Mouse (Mus musculus): ENCODE data around the gene Adamts16. TPM values are rescaled to one million over a fixed set of nuclear protein-coding genes. Genes with fewer than 3 reads are reported as not detected.

Adamts16 gene
- polyA plus RNA-seq, 1 experiment from 2014 or later, result 15.2 TPM

DNA sequence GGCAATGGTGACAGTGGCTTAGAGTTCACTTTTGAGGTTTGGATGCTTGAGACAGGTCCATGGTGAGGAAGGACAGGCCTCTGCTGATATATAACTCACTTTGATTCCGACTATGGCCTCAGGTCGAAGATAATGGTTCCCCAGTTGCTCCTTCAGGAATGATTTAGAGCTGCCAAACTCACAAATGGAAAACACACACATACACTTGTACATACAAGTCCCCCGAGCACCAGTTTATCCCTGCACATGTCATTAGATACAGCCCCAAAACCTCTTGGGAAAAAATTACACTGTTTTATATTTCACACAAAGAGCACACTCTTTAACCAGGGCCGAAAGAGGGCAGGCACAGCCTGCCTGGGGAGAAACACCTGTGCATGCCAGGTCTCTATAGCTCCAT, 14.1 kb downstream of the Adamts16 start:
- H3K4me1 ChIP-seq, result 0 out of 2 replicates have a peak, but pooled peaks cover 4% of the 10 kb centered on the region
- no peak overlapping the region for H3K4me3 ChIP-seq (replicated peaks)
- no peaks in the 10 kb centered on the region for H3K27me3 ChIP-seq
- H3K27ac ChIP-seq, result no peak overlapping the region
- ATAC-seq (replicated peaks; ENCODE audit: low FRiP score), result no peak
- 57% methylated on average over 4 of the region's 4 CpGs for WGBS
- H3K9me3 ChIP-seq (replicated peaks), result no peaks in the 10 kb centered on the region
- H3K9ac ChIP-seq, result no peak overlapping the region
- H3K36me3 ChIP-seq, result no peaks in the 10 kb centered on the region
- H3K4me2 ChIP-seq, result no peak overlapping the region

DNA sequence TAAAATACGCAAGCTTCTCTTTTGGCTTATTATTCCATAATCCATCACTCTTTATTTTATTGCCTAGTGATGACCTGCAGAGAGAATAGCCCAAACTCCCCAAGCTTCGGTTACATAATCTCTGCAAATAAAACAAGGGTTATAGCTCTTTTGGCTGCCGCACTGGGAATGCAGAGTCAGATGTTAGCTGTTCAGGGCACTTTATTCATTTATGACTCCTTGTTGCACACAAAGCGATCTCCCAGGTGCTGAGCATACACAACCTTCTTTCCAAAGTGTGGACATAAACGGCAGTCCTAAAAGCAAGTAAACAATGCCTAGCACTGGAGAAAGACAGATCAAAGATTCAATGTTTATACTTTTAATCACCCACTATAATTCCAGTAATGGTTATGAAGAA, 16.3 kb downstream of the Adamts16 start:
- no peak overlapping the region for H3K27ac ChIP-seq
- H3K4me3 ChIP-seq (replicated peaks), result no peak overlapping the region
- no peaks in the 10 kb centered on the region for H3K27me3 ChIP-seq
- ATAC-seq (replicated peaks; ENCODE audit: low FRiP score), result no peak
- peaks cover 4% of the 10 kb centered on the region; the same call in 1 of the 2 replicates for H3K36me3 ChIP-seq
- H3K9me3 ChIP-seq (replicated peaks), result no peaks in the 10 kb centered on the region
- H3K4me1 ChIP-seq, result 0 out of 2 replicates have a peak, but pooled peaks cover 4% of the 10 kb centered on the region
- no peak overlapping the region for H3K4me2 ChIP-seq
- H3K9ac ChIP-seq, result no peak overlapping the region
- 34% methylated on average over 5 of the region's 5 CpGs for WGBS

DNA sequence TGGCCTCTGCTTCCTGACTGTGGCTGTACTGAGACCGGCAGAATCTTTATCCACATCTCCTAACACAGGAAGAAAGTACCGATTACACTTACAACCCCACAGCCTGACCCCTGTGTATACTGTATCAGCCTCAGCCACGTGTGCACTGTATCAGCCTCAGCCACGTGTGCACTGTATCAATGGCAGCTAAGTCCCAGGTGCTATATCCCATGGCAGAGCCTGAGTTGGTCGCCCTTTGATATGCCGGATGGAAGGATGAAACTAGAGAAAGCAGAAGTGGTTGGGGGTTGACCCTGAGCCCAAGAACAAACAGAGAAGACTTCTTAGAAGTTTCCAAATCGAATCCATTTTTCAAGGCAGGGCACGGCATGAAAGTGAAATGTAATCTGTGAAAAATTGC, 17.9 kb downstream of the Adamts16 start:
- Histone ChIP-seq H3K27me3 (no peaks in the 10 kb centered on the region), H3K9me3 (replicated peaks) (no peaks in the 10 kb centered on the region), H3K4me2 (no peak overlapping the region), H3K4me1 (0 out of 2 replicates have a peak, but pooled peaks cover 4% of the 10 kb centered on the region), H3K4me3 (replicated peaks) (no peak overlapping the region), H3K36me3 (peaks cover 13% of the 10 kb centered on the region; the same call in 1 of the 2 replicates), H3K9ac (no peak overlapping the region), H3K27ac (no peak overlapping the region)
- ATAC-seq (replicated peaks; ENCODE audit: low FRiP score), result peak; percentile 65; the same call in 1 of the 2 replicates
- 39% methylated on average over 8 of the region's 8 CpGs for WGBS

DNA sequence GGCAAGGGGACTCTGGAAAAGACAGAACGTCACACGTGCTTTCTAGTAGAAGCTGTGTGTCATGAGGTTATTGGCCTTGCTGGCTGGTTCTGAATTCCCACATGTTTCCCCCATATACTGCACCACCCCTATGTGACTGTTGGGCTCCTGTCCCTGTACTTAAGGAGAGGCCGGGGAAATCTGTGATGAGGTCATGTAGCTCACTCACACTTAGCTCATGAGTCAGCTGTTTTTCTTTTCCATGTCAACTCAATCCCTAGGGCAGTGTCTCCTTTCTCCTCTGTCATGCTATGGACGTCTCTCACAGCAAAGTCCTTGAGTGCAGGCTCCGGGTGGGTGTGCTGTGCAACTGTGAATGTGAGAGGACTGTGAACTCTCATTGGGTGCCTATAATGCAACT, 22.6 kb downstream of the Adamts16 start:
- Histone ChIP-seq H3K4me1 (no peaks in the 10 kb centered on the region), H3K9me3 (replicated peaks) (no peaks in the 10 kb centered on the region), H3K4me2 (no peak overlapping the region), H3K9ac (no peak overlapping the region), H3K27me3 (no peaks in the 10 kb centered on the region), H3K36me3 (peaks cover 18% of the 10 kb centered on the region; the same call in 1 of the 2 replicates), H3K27ac (no peak overlapping the region), H3K4me3 (replicated peaks) (no peak overlapping the region)
- no peak for ATAC-seq (replicated peaks; ENCODE audit: low FRiP score)
- WGBS, result 74% methylated on average over 5 of the region's 5 CpGs

DNA sequence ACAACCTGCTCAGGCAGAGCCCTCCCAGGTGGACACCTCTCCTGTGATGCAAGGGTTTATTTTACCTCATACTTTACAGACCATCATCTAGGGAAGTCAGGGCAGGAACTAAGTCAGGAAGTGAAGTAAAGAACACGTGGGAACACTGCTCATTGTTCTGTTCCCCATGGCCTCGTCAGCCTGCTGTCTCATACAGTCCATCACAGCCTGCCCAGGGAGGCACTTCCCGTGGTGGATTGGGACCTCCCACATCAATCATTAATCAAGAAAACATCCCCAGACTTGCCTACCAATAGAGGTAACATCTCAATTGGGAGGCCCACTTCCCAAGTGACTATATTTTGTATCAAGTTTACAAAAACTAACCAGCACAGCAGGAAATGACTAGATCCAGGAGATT, 27.2 kb downstream of the Adamts16 start:
- Histone ChIP-seq H3K36me3 (peaks cover 17% of the 10 kb centered on the region; the same call in 1 of the 2 replicates), H3K9me3 (replicated peaks) (no peaks in the 10 kb centered on the region), H3K27ac (peak overlapping the region; percentile 60), H3K4me3 (replicated peaks) (no peak overlapping the region), H3K4me1 (no peaks in the 10 kb centered on the region), H3K9ac (no peak overlapping the region), H3K27me3 (no peaks in the 10 kb centered on the region), H3K4me2 (no peak overlapping the region)
- WGBS, result 10% methylated on average over 3 of the region's 3 CpGs
- peak; percentile 64 for ATAC-seq (replicated peaks; ENCODE audit: low FRiP score)

DNA sequence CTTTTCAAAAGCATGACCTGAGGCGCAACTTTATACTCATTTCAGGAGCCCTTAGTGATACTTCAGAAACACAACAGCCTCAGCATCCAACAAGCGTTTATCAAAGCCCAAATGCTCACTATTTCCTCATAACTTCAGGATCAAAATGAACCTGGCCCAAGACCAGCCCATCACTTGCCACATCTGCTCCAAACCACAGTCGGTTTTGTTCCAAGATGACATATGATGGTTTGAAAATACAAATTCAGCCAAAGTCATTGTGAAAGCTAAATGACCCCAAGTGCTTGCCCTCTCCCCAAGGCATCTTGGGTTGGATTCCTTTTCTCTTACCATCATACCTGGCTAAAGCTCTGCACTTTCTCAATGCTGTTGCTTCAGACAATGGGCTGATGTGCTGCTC, 36.1 kb downstream of the Adamts16 start:
- Histone ChIP-seq H3K4me3 (replicated peaks) (no peak overlapping the region), H3K27ac (peak overlapping the region; percentile 32; the same call in 1 of the 2 replicates), H3K4me2 (no peak overlapping the region), H3K4me1 (peaks cover 16% of the 10 kb centered on the region; the same call in 1 of the 2 replicates), H3K36me3 (no peaks in the 10 kb centered on the region), H3K27me3 (no peaks in the 10 kb centered on the region), H3K9ac (no peak overlapping the region), H3K9me3 (replicated peaks) (no peaks in the 10 kb centered on the region)
- no peak for ATAC-seq (replicated peaks; ENCODE audit: low FRiP score)
- 87% methylated on average over 3 of the region's 3 CpGs for WGBS

DNA sequence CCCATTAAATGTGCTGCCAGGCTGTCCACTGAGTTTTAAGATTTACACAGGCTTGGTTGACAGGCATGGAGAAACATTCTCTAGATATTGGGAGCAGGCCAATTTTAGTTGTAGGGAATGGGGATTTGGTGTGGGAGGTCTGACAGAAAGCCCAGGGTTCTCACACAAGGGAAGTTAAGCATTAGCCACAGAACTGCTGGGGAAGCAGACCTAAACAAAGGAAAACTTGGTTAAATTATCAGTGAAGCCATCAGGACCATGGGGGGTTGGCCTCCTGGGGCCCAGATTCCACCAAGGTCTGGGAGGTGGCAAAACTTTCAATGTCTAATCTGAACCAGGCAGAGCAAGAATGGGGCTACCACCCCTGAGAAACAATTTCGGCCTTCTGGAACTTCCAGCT, 38.8 kb downstream of the Adamts16 start:
- 70% methylated on average over 1 of the region's 1 CpGs for WGBS
- peak; percentile 86 for ATAC-seq (replicated peaks; ENCODE audit: low FRiP score)
- Histone ChIP-seq H3K4me2 (no peak overlapping the region), H3K4me1 (peaks cover 16% of the 10 kb centered on the region; the same call in 1 of the 2 replicates), H3K36me3 (no peaks in the 10 kb centered on the region), H3K9me3 (replicated peaks) (no peaks in the 10 kb centered on the region), H3K27ac (peak overlapping the region; percentile 83), H3K4me3 (replicated peaks) (no peak overlapping the region), H3K27me3 (no peaks in the 10 kb centered on the region), H3K9ac (no peak overlapping the region)

DNA sequence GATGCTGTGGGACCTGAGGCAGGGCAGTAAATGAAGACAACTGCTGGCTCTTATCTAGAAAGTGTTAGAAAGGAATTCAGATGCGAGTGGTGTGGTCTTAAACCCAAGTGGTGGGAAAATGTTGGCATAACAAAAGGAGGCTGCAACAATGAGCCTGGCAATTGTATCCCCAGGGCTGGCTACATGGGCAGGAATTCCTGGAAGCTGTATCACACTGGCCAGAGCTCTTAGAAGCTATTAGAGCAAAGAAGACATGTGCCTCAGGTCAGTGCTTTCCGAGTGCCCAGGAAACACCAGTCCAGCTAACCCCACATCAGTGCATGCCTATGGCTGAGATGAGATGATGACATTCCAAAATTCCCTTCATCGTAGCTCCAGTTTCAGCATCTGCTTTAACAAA, 42.3 kb downstream of the Adamts16 start:
- Histone ChIP-seq H3K4me3 (replicated peaks) (no peak overlapping the region), H3K27me3 (no peaks in the 10 kb centered on the region), H3K4me1 (peaks cover 27% of the 10 kb centered on the region), H3K9ac (no peak overlapping the region), H3K4me2 (no peak overlapping the region), H3K9me3 (replicated peaks) (no peaks in the 10 kb centered on the region), H3K27ac (no peak overlapping the region), H3K36me3 (no peaks in the 10 kb centered on the region)
- WGBS, result 75% methylated on average over 3 of the region's 3 CpGs
- no peak for ATAC-seq (replicated peaks; ENCODE audit: low FRiP score)

DNA sequence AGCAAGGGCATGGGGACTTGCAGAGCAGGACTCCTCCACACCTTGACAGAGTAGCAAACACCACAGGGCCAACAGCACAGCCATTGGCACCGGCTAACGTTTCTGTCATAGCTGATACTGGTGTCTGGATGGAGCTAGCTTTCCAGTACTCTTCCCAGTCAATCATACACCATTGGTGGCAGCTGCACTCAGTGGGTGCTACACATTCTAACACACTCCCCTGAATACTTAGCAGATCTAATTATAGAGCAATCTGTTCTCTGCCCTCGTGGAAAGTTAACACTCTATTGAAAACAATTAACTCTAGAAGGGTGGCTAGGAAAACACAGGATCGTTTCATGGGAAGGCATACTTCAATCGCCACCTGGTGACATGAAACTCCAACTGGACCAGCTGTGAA, 43.2 kb downstream of the Adamts16 start:
- WGBS, result 48% methylated on average over 5 of the region's 5 CpGs

DNA sequence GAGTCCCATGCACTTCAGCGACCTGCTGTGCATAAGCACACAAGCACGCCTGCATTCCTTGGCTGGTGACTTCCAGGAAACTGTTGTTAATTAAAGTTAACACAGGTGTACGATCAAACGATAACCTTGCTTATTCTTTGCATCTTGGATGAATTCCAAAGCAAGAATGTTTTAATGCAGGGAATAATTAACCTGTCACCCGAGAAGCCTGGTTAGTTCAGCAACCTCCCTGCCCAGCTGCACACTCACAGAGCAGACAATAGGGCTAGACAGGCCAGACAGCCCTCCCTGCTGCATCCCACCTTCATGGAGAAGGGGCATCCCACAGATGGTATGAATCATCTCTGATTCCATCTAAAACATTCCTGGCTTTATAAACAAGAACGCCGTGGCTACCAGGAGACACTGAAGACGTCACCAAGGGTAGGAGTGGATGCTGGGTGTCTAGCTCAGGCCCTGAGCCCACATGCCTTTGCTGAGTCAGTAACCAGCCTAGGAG, 47.5 kb downstream of the Adamts16 start:
- 19% methylated on average over 8 of the region's 8 CpGs for WGBS
- H3K4me1 ChIP-seq, result peaks cover 28% of the 10 kb centered on the region
- no peaks in the 10 kb centered on the region for H3K27me3 ChIP-seq
- peak; percentile 94 for ATAC-seq (replicated peaks; ENCODE audit: low FRiP score)
- H3K36me3 ChIP-seq, result peaks cover 5% of the 10 kb centered on the region; the same call in 1 of the 2 replicates
- peak overlapping the region; percentile 30; the same call in 1 of the 2 replicates for H3K4me2 ChIP-seq
- no peak overlapping the region for H3K4me3 ChIP-seq (replicated peaks)
- no peaks in the 10 kb centered on the region for H3K9me3 ChIP-seq (replicated peaks)
- H3K9ac ChIP-seq, result no peak overlapping the region
- H3K27ac ChIP-seq, result peak overlapping the region; percentile 78

More for the DNA sequence above, 43.2 kb downstream of the Adamts16 start:
- Histone ChIP-seq H3K4me3 (replicated peaks) (no peak overlapping the region), H3K9me3 (replicated peaks) (no peaks in the 10 kb centered on the region), H3K9ac (no peak overlapping the region), H3K27ac (peak overlapping the region; percentile 11; the same call in 1 of the 2 replicates), H3K4me2 (no peak overlapping the region), H3K4me1 (peaks cover 32% of the 10 kb centered on the region), H3K36me3 (no peaks in the 10 kb centered on the region), H3K27me3 (no peaks in the 10 kb centered on the region)
- no peak for ATAC-seq (replicated peaks; ENCODE audit: low FRiP score)

DNA sequence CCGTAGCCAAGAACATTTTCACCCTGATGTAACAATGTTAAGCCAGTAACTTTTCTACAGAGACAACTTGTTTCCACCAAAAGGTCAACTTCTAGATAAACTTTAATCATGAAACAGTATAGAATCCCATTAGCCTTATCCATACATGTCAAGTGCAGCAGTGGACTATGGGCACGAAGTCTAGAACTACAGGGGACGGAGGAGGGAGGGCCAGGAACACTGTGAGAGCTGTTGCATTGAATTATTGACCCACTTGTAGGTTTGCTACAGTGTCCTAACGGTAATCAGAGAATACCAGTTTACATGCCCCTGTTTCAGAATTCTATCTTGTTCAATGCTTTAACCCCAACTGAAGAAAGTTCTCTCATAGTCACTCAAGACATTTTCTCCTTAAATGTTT, 48.0 kb downstream of the Adamts16 start:
- Histone ChIP-seq H3K27me3 (no peaks in the 10 kb centered on the region), H3K27ac (peak overlapping the region; percentile 78), H3K36me3 (peaks cover 5% of the 10 kb centered on the region; the same call in 1 of the 2 replicates), H3K9me3 (replicated peaks) (no peaks in the 10 kb centered on the region), H3K4me3 (replicated peaks) (no peak overlapping the region), H3K9ac (no peak overlapping the region), H3K4me2 (no peak overlapping the region), H3K4me1 (peaks cover 28% of the 10 kb centered on the region)
- 26% methylated on average over 4 of the region's 4 CpGs for WGBS
- ATAC-seq (replicated peaks; ENCODE audit: low FRiP score), result peak; percentile 55; the same call in 1 of the 2 replicates

DNA sequence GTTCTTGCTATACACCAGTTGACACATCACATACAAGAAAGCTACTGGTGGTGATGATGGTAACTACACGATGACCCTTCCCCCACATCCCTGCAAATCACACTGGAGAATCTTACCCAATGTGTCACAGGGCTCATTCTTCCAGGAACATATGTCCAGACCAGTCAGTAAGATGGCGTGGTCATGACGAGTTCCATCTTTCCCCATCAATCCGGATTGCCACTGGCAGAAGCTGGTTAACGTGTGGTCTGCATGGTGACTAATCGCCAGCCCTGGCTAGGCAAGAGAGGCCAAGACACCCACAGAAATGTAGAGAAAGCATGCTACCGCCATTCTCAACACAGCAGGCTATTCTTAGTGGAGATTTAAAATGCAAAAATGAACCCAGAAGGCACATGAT, 48.7 kb downstream of the Adamts16 start:
- Histone ChIP-seq H3K4me1 (peaks cover 28% of the 10 kb centered on the region), H3K9me3 (replicated peaks) (no peaks in the 10 kb centered on the region), H3K27ac (peak overlapping the region; percentile 78), H3K9ac (no peak overlapping the region), H3K27me3 (no peaks in the 10 kb centered on the region), H3K4me2 (no peak overlapping the region), H3K4me3 (replicated peaks) (no peak overlapping the region), H3K36me3 (peaks cover 5% of the 10 kb centered on the region; the same call in 1 of the 2 replicates)
- no peak for ATAC-seq (replicated peaks; ENCODE audit: low FRiP score)
- 86% methylated on average over 7 of the region's 7 CpGs for WGBS

DNA sequence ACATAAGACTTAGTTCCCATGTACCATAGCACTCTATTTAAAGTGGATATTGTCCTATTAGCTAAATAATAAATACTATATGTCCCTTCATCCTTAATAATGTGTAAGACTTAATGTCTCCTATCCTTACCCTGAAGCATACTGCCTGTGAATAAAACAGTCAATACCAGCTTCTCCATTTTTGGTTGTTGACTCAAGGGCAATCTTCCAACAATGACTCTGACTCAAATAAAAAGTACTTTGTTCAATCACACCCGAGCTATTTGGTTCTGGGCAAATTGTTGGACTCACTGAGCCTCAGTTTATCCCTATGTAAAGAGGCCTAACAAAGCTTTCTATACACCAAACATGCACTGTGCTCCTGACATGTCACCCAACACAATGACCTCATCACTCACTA, 51.8 kb downstream of the Adamts16 start:
- Histone ChIP-seq H3K27ac (0 out of 2 replicates have a peak overlapping the region, but pooled peaks have one; percentile 3), H3K9ac (no peak overlapping the region), H3K27me3 (no peaks in the 10 kb centered on the region), H3K36me3 (peaks cover 5% of the 10 kb centered on the region; the same call in 1 of the 2 replicates), H3K9me3 (replicated peaks) (no peaks in the 10 kb centered on the region), H3K4me3 (replicated peaks) (no peak overlapping the region), H3K4me2 (no peak overlapping the region), H3K4me1 (peaks cover 19% of the 10 kb centered on the region)
- ATAC-seq (replicated peaks; ENCODE audit: low FRiP score), result no peak
- 67% methylated on average over 1 of the region's 1 CpGs for WGBS

Measured in kidney, embryonic 15.5 days (tissue).